Mouse (Mus musculus) myocyte (in vitro differentiated cells): ENCODE results near the gene Olfr1369-ps1. TPM values are rescaled to one million over a fixed set of nuclear protein-coding genes. Genes with fewer than 3 reads are reported as not detected.
"Not testable (repeated sequence)": the region's sequence is repeated elsewhere in the genome, so short reads cannot be mapped to it uniquely, and the experiment has no call there.

Experiments used
- H3K27me3 ChIP-seq: one replicate; pipeline ENCODE4 v1.6.1; 2011; ENCODE audit not compliant: control insufficient read depth, insufficient read depth, insufficient read length
- H3K36me3 ChIP-seq: one replicate; pipeline ENCODE4 v1.6.1; 2011; ENCODE audit not compliant: control insufficient read depth, insufficient read depth
- H3K4me2 ChIP-seq: one replicate; pipeline ENCODE4 v1.6.1; 2011; ENCODE audit warnings: low read depth, control low read depth
- H3K4me3 ChIP-seq: one replicate; pipeline ENCODE4 v1.5.1; 2011; ENCODE audit warnings: mild to moderate bottlenecking, control low read depth, moderate library complexity
- H3K79me2 ChIP-seq: one replicate; pipeline ENCODE4 v1.6.1; 2011; ENCODE audit not compliant: control insufficient read depth, insufficient read depth
- H3ac ChIP-seq: one replicate; pipeline ENCODE4 v1.6.1; 2011; ENCODE audit not compliant: control insufficient read depth, insufficient read length
- CEBPB ChIP-seq: IDR thresholded peaks from 2 replicates; pipeline ENCODE4 v1.6.1; 2011; ENCODE audit warnings: mild to moderate bottlenecking, moderate library complexity; ENCODE audit not compliant: poor library complexity, insufficient read depth, severe bottlenecking
- E2F4 ChIP-seq: IDR thresholded peaks from one replicate; pipeline ENCODE4 v1.6.1; 2011; ENCODE audit warnings: mild to moderate bottlenecking, control low read depth, moderate library complexity; ENCODE audit not compliant: insufficient read depth
- MAX ChIP-seq: IDR thresholded peaks from one replicate; pipeline ENCODE4 v1.6.1; 2011; ENCODE audit warnings: low read depth, mild to moderate bottlenecking, control low read depth
- MYOD1 ChIP-seq, 3 experiments: IDR thresholded peaks; one replicate each; pipeline ENCODE4 v1.6.1; 2011; ENCODE audit warnings: control low read depth in 2 of 3, low read depth in 2 of 3, mild to moderate bottlenecking in 2 of 3, moderate library complexity in 1 of 3; ENCODE audit not compliant: insufficient read length in 2 of 3, control insufficient read depth in 1 of 3
- MYOG ChIP-seq, 3 experiments: IDR thresholded peaks; one replicate each; pipeline ENCODE4 v1.6.1; 2011; ENCODE audit warnings: control low read depth in 2 of 3, low read depth in 2 of 3, mild to moderate bottlenecking in 2 of 3; ENCODE audit not compliant: insufficient read length in 2 of 3, control insufficient read depth in 1 of 3, insufficient read depth in 1 of 3
- POLR2A ChIP-seq: IDR thresholded peaks from one replicate; pipeline ENCODE4 v1.6.1; 2011; ENCODE audit warnings: low read depth, mild to moderate bottlenecking, control low read depth, moderate library complexity; ENCODE audit not compliant: insufficient read length
- POLR2AphosphoS2 ChIP-seq: IDR thresholded peaks from one replicate; pipeline ENCODE4 v1.6.1; 2011; ENCODE audit warnings: low read depth, control low read depth; ENCODE audit not compliant: insufficient read length
- REST ChIP-seq: IDR thresholded peaks from one replicate; pipeline ENCODE4 v1.6.1; 2011; ENCODE audit warnings: mild to moderate bottlenecking, control low read depth, moderate library complexity; ENCODE audit not compliant: insufficient read depth, insufficient read length
- SRF ChIP-seq: IDR thresholded peaks from one replicate; pipeline ENCODE4 v1.6.1; 2011; ENCODE audit warnings: low read depth; ENCODE audit not compliant: control insufficient read depth, insufficient read length
- TCF12 ChIP-seq: IDR thresholded peaks from one replicate; pipeline ENCODE4 v1.6.1; 2011; ENCODE audit warnings: mild to moderate bottlenecking, control low read depth; ENCODE audit not compliant: poor library complexity, insufficient read depth, severe bottlenecking
- TCF3 ChIP-seq: IDR thresholded peaks from one replicate; pipeline ENCODE4 v1.6.1; 2011; ENCODE audit warnings: low read depth, control low read depth; ENCODE audit not compliant: insufficient read length
- USF1 ChIP-seq: IDR thresholded peaks from one replicate; pipeline ENCODE4 v1.6.1; 2011; ENCODE audit warnings: low read depth, mild to moderate bottlenecking, control low read depth, moderate library complexity
- polyA plus RNA-seq: library from polyadenylated mRNA; unstranded; fragments of >200 nt; fragmentation: generic; extraction: Trizol; gene quantifications from one replicate; pipeline ENCODE4 v1.2.1, GENCODE M21; 2012; ENCODE audit warnings: missing spikeins

Olfr1369-ps1 gene
- polyA plus RNA-seq, 1 experiment, result not detected

DNA sequence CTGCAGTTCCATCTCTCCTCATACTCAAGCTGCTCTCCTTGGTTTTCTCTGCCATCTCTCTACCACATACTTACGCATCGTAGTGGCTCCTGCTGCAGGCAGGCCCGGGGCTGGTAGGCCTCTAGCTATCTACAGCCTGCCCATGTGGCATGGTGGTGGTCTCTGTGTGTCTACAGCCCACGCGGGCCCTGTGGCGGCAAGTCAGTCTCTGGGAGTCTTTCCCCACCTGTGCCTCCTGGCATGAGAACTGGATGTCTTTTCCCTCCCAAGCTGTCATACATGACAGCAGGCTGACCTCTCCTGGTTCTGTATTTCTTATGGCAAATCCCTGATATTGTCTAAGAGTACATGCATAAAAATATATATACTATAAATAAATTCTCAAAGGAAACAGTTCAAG, 842 bp upstream of the Olfr1369-ps1 start:
- no peaks in the 10 kb centered on the region for H3K27me3 ChIP-seq
- H3K79me2 ChIP-seq, result no peaks in the 10 kb centered on the region
- no peak overlapping the region for H3ac ChIP-seq
- TF ChIP-seq E2F4 (no peak), TCF12 (no peak)
- no peak overlapping the region for H3K4me2 ChIP-seq
- H3K4me3 ChIP-seq, result no peak overlapping the region
- H3K36me3 ChIP-seq, result no peaks in the 10 kb centered on the region

DNA sequence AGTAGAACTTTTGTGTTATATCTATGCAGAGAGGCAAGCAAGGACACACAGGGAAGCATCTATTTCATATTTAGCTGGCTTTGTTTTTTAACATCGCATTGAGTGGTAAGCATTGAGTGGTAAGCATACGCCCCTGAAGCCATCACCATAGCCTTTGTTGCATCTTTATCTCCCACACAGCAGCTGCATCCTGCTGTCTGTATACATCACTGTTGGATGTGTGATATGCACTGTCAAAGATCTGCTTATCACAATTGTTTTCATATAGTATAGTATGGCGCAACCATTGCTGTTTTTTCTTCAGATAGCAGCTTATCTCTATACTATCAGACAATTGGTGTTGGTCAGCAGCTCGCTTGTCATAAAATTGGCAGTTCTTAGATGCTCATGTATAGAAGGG, 2.8 kb downstream of the Olfr1369-ps1 start:
- Histone ChIP-seq H3K79me2 (no peaks in the 10 kb centered on the region), H3K4me2 (no peak overlapping the region), H3K27me3 (no peaks in the 10 kb centered on the region), H3K4me3 (no peak overlapping the region), H3ac (no peak overlapping the region), H3K36me3 (no peaks in the 10 kb centered on the region)
- no peak for TF ChIP-seq REST
- TF ChIP-seq E2F4, result no peak
- TF ChIP-seq TCF12, result no peak
- no peak for TF ChIP-seq USF1
- no peak for TF ChIP-seq MYOD1 (IDR thresholded peaks at IDR 0.05; ENCODE audit: control insufficient read depth in 1 of 3, insufficient read length in 2 of 3, low read depth in 2 of 3)
- TF ChIP-seq POLR2AphosphoS2, result no peak
- TF ChIP-seq MAX, result no peak
- TF ChIP-seq POLR2A, result no peak
- TF ChIP-seq SRF, result no peak
- no peak for TF ChIP-seq MYOG (IDR thresholded peaks at IDR 0.05; ENCODE audit: control insufficient read depth in 1 of 3, insufficient read depth in 1 of 3, insufficient read length in 2 of 3, low read depth in 2 of 3)
- no peak for TF ChIP-seq CEBPB
- no peak for TF ChIP-seq TCF3

DNA sequence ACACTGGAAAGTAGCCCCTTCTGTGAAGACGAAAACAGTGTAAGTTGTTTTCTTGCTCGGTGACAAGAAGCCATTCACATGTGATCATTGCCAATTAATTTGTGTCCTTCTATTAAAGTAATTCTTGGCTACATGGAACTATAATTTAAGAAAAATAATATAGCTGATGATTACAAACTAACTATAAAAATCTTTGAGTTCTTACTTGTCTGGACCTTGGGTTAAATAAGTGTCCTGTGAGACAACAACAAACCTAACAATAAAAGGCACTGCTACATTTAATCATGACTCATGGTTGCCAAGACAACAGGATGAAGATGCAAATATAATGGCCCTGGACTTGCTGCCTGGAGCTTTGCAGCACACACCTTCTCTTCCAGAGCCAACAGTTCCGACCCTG, 18.1 kb downstream of the Olfr1369-ps1 start, which contains the start of gene Olfr263:
Olfr263 (plus strand) TSS at position 301 of the 400 bp plus-strand sequence.
- not testable (repeated sequence) for H3K36me3 ChIP-seq, H3K4me2 ChIP-seq, H3K79me2 ChIP-seq, H3ac ChIP-seq, H3K27me3 ChIP-seq, H3K4me3 ChIP-seq

DNA sequence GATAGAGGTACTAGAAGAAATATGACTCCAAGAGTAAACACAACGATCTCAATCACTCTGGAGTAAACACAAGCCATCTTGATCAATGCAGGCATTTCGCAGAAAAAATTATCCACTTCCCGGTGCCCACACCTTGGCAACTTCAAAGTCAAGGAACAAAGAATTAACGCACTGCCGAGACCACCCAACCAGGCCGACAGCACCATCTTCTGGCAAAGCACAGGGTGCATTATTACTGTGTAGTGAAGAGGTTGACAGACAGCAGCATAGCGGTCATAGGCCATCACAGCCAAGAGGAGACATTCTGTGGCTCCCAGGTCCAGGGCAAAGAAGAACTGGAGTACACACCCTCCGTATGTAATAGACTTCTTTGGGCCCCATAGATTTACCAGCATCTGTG, 31.1 kb downstream of the Olfr1369-ps1 start:
- Histone ChIP-seq H3K79me2 (no peaks in the 10 kb centered on the region), H3K4me3 (no peak overlapping the region), H3K27me3 (no peaks in the 10 kb centered on the region), H3K36me3 (no peaks in the 10 kb centered on the region), H3ac (no peak overlapping the region), H3K4me2 (no peak overlapping the region)
- TF ChIP-seq TCF12 (no peak), SRF (no peak), E2F4 (no peak), TCF3 (no peak), POLR2A (no peak)

DNA sequence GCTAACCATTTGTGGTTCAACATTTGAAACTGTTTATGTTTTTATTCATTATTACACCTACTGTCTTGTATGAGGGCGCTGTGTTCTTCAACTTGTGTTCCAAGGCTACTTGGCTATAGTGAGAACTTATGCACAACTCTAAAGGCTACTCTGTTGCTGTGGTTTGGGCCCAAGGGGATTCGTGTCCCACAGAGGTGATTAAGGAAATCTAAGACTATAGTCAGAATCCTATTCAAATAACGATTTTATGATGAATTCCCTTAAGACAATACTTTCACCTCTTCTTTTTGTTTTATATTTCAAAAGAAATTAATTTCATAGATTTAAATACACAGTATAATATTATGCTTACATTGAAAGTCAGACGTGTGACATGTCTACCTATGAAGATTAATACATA, 34.5 kb downstream of the Olfr1369-ps1 start, which contains the start of gene Olfr1368:
Olfr1368 (minus strand) TSS at position 101 of the 400 bp plus-strand sequence.
- no peak within 1 kb of the TSS for H3K4me3 ChIP-seq
- H3K36me3 ChIP-seq, result no peaks in the 10 kb centered on the region
- no peaks in the 10 kb centered on the region for H3K27me3 ChIP-seq
- no peak within 1 kb of the TSS for H3ac ChIP-seq
- H3K79me2 ChIP-seq, result no peaks in the 10 kb centered on the region
- no peak within 1 kb of the TSS for H3K4me2 ChIP-seq
- TF ChIP-seq POLR2AphosphoS2, result no peak
- TF ChIP-seq REST, result no peak
- no peak for TF ChIP-seq MYOD1 (IDR thresholded peaks at IDR 0.05; ENCODE audit: control insufficient read depth in 1 of 3, insufficient read length in 2 of 3, low read depth in 2 of 3)
- no peak for TF ChIP-seq SRF

DNA sequence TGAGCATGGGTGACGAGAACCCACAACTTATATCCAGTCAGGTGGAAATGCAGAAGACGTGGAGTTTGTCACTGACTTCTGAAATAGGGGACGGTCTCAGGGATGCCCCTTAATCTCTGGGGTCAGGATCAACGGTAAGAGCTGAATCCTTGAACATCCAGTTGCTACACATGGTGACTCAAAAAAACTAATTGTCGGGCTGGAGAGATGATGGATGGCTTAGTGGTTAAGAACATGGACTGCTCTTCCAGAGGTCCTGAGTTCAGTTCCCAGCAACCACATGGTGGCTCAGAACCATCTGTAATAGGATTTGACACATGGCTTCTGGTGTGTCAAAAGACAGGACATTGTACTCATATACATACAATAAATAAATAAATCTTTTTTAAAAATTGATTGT, 44.6 kb downstream of the Olfr1369-ps1 start:
- Histone ChIP-seq H3K4me2 (no peak overlapping the region), H3K27me3 (peaks cover 5% of the 10 kb centered on the region), H3K79me2 (no peaks in the 10 kb centered on the region), H3K4me3 (no peak overlapping the region), H3ac (no peak overlapping the region), H3K36me3 (no peaks in the 10 kb centered on the region)
- TF ChIP-seq REST, result no peak
- no peak for TF ChIP-seq POLR2AphosphoS2
- no peak for TF ChIP-seq MAX
- no peak for TF ChIP-seq SRF
- TF ChIP-seq POLR2A, result no peak
- no peak for TF ChIP-seq MYOD1 (IDR thresholded peaks at IDR 0.05; ENCODE audit: control insufficient read depth in 1 of 3, insufficient read length in 2 of 3, low read depth in 2 of 3)
- TF ChIP-seq TCF12, result no peak
